Mouse (Mus musculus) erythroid progenitor cell, adult 5-6 weeks (primary cell): ENCODE results near the gene Gm19345. TPM values are rescaled to one million over a fixed set of nuclear protein-coding genes. Genes with fewer than 3 reads are reported as not detected.

Experiments used
- ATAC-seq: replicated peaks from 2 replicates; pipeline ENCODE4 v1.8.0; 2016; ENCODE audit warnings: moderate number of reproducible peaks, mild to moderate bottlenecking, moderate TSS enrichment, inconsistent platforms; ENCODE audit not compliant: poor library complexity, low FRiP score, severe bottlenecking
- total RNA-seq, 2 experiments: library from RNA; stranded (forward) in 1 of 2; stranded (reverse) in 1 of 2; fragments of 150-400 nt in 1 of 2; fragments of 186-747, 209-891 nt in 1 of 2; gene quantifications; 2 replicates each; pipeline versions ENCODE4 v1.2.3 to v1.2.4; 2015 to 2017; ENCODE audit warnings: low replicate concordance in 2 of 2

Gene Gm19345
- total RNA-seq, 2 experiments from 2014 or later: not detected

DNA sequence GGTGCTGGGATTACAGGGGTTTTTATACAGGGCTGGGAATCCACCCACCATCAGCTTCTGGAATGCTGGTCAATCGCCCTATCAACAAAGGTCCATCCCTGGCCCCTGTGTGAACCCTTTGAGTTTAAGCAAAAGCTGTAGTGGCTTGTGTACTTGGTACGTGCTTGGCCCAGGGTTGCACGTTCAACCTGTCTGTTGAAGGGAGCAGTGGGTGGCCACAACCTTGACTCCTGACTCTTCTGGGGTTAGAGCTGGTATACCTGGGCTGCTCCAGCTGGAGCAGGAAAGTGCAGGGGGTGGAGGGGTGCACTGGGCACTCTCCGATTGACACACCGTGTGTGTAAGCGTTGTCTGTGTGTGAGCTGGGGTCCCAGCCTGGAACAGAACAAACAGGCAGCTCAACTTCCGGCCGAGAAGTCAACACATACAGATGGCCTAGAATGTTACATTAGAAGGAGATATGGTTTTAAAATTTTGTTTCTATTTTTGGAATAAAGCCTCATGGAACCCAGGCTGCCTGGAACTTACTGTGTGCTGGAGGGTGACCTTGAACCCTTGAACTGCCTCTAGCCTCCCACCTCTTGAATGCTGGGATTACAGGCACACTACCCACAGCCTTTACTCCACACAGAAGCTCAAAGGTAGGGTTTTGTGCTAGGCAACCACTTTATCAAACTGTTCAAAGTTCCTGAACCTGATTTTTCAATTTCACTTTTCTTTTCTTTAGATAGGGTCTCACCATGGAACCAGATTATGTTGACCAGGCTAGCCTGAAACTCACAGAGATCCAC, 13.6 kb downstream of the Gm19345 start:
- ATAC-seq: no peak

GRCm38 (mm10) chr7:19866490-19866889, 14.7 kb downstream of the Gm19345 start:
- ATAC-seq: no peak

DNA sequence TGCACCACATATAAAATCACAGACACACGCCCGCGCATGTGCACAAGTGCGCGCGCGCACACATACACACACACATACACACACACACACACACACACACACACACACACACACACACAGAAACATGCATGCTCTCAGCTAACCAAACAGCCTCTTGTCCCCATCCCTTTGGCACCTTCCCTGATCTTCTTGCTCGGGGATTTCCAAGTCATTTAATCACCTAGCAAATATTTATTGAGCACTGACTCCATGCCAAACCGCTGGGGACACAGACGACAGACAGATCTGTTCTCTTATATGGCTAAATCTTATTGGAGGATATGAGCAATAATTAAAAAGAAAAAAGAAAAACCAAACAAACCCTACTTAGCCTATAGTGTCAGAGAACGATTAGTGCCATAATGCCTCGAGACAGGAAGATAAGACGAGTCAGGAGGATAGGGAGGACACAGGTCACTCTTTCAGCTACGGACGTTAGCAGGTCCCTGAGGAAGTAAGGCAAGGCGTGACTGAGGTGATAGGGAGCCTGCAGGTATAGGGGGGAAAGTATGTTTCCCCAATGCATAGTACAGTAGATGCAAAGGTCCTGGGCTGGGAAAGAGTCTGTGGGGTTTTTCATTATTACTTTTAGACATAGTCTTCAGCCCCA, 16.1 kb downstream of the Gm19345 start:
- no peak for ATAC-seq

GRCm38 (mm10) chr7:19871137-19871621, 19.4 kb downstream of the Gm19345 start:
- ATAC-seq: no peak

DNA sequence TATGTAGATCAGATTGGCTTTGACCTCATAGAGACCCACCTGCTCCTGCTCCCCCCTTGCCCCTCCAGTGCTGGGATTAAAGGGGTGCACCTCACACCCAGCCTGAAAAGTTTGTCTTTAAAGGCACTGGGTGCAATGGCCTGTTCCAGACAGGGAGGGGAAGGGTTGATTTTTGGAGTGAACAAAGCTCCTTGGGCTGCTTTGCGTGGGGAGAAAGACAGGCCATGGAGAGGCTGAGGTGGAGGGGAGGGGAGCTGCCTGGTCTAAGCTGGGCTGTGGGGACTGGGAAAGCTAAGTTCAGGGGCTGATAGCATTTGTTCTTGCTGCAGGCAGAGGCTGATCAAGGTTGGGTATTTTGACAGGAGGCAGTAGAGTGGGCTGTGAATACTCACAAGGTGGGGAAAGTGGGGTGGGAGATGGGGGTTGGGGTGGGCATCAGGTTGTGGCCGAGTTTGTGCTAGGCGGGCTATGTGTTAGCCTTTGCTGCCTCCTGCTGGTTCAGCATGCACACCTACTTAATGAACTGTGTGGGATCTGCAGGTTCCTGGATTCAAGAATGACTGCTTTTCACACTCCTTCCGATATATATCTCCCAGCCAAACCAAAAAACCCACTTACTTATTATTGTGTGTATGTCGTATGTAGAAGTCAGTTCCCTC, 20.3 kb downstream of the Gm19345 start:
- ATAC-seq: no peak

GRCm38 (mm10) chr7:19875948-19876682, 24.3 kb downstream of the Gm19345 start:
- no peak for ATAC-seq

DNA sequence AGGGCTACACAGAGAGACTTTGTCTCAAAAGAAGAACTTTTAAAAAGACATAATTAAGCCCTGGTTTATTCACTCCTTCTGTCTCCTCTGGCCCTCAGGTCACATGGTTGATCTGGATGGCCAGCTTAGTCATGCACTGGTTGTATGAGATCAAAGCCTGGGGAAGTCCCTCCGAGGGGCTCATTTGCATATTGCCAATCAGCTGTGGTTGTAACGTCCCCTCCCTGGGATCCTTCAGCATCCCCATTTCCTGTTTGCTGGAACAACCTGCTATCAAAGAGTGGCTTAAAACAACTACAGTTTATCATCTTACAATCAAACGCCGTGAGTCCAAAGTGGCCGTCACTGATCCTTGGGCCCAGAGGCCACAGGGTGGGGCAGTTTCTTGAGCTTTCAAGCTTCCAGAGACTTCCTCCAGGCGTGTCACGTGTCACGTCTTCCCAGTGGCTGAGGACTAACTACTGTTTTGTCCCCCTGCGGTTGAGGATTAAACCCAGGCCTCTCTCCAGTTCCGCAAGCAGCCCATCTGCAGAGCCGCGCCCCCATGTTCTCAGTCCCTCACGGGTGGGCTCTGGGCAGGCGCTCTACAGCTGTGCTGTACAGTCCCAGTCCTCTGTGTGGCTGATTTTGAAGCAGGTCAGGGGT, 25.1 kb downstream of the Gm19345 start:
- ATAC-seq: no peak

DNA sequence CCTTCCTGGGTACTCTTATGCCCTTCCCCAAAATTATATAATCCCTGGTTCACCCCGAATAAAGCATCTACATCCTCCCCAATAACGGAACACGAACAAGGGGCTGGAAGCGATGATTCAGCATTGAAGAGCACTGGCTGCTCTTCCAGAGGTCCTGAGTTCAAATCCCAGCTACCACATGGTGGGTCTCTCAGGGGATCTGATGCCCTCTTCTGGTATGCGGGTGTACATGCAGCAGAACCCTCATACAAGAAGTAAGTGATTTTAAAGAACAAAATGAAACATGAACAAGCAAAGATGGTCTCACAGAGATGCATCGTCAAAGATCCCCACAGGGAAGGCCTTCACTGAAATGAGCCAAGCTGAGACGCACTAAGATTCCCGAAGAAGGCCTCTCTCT, 29.0 kb downstream of the Gm19345 start:
- ATAC-seq: no peak

- no peak for ATAC-seq
These were observed 36.0 kb downstream of the Gm19345 start, which contains the start of gene Ceacam19 for GRCm38 (mm10) chr7:19887849-19888248. TSS of gene Ceacam19 (minus strand) at chr7:19887965.

- no peak for ATAC-seq
These were observed 38.1 kb downstream of the Gm19345 start for GRCm38 (mm10) chr7:19889881-19890280.

Other genes with a start within 250 kb of the Gm19345 start
- 12.3 and 14.3 TPM in 2 replicates for gene Clasrp, start 247.5 kb upstream of the Gm19345 start, total RNA-seq (2015; ENCODE audit: low replicate concordance)
- 19.9 and 45.4 TPM in 2 replicates for gene Clasrp, start 247.5 kb upstream of the Gm19345 start, total RNA-seq (2017; ENCODE audit: low replicate concordance)
- gene Relb, start 222.6 kb upstream of the Gm19345 start, total RNA-seq (2015; ENCODE audit: low replicate concordance): 1.7 and 3.2 TPM in 2 replicates
- gene Relb, start 222.6 kb upstream of the Gm19345 start, total RNA-seq (2017; ENCODE audit: low replicate concordance): 4.0 TPM in 1 of 2 replicates, not detected in the other
- gene Clptm1, start 187.0 kb upstream of the Gm19345 start, total RNA-seq (2015; ENCODE audit: low replicate concordance): 34.8 and 90.5 TPM in 2 replicates
- 34.0 and 34.3 TPM in 2 replicates for gene Clptm1, start 187.0 kb upstream of the Gm19345 start, total RNA-seq (2017; ENCODE audit: low replicate concordance)
- gene Apoc2, start 174.1 kb upstream of the Gm19345 start, total RNA-seq (2015; ENCODE audit: low replicate concordance): 8.0 and 22.7 TPM in 2 replicates
- not detected in 2 replicates for gene Apoc2, start 174.1 kb upstream of the Gm19345 start, total RNA-seq (2017; ENCODE audit: low replicate concordance)
- gene Gm44805, start 170.6 kb upstream of the Gm19345 start, total RNA-seq (2015; ENCODE audit: low replicate concordance): not detected in 2 replicates
- not detected in 2 replicates for gene Gm44805, start 170.6 kb upstream of the Gm19345 start, total RNA-seq (2017; ENCODE audit: low replicate concordance)
- gene Apoc4, start 170.5 kb upstream of the Gm19345 start, total RNA-seq (2015; ENCODE audit: low replicate concordance): not detected in 2 replicates
- gene Apoc4, start 170.5 kb upstream of the Gm19345 start, total RNA-seq (2017; ENCODE audit: low replicate concordance): not detected in 2 replicates
- 28.1 TPM in 1 of 2 replicates, not detected in the other for gene Apoc1, start 159.3 kb upstream of the Gm19345 start, total RNA-seq (2015; ENCODE audit: low replicate concordance)
- gene Apoc1, start 159.3 kb upstream of the Gm19345 start, total RNA-seq (2017; ENCODE audit: low replicate concordance): not detected in 2 replicates
- gene Apoe, start 152.8 kb upstream of the Gm19345 start, total RNA-seq (2015; ENCODE audit: low replicate concordance): 49.9 and 66.0 TPM in 2 replicates
- gene Apoe, start 152.8 kb upstream of the Gm19345 start, total RNA-seq (2017; ENCODE audit: low replicate concordance): 260 and 282 TPM in 2 replicates
- gene Tomm40, start 136.6 kb upstream of the Gm19345 start, total RNA-seq (2015; ENCODE audit: low replicate concordance): 14.7 and 16.9 TPM in 2 replicates
- 8.9 and 10.4 TPM in 2 replicates for gene Tomm40, start 136.6 kb upstream of the Gm19345 start, total RNA-seq (2017; ENCODE audit: low replicate concordance)
- gene Nectin2, start 101.5 kb upstream of the Gm19345 start, total RNA-seq (2015; ENCODE audit: low replicate concordance): not detected in 2 replicates
- gene Nectin2, start 101.5 kb upstream of the Gm19345 start, total RNA-seq (2017; ENCODE audit: low replicate concordance): 0.64 TPM in 1 of 2 replicates, not detected in the other
- not detected in 2 replicates for gene Bcam, start 81.0 kb upstream of the Gm19345 start, total RNA-seq (2015; ENCODE audit: low replicate concordance)
- gene Bcam, start 81.0 kb upstream of the Gm19345 start, total RNA-seq (2017; ENCODE audit: low replicate concordance): not detected in 2 replicates
- gene Cblc, start 55.2 kb upstream of the Gm19345 start, total RNA-seq (2015; ENCODE audit: low replicate concordance): not detected in 2 replicates
- gene Cblc, start 55.2 kb upstream of the Gm19345 start, total RNA-seq (2017; ENCODE audit: low replicate concordance): not detected in 2 replicates
- gene Bcl3, start 29.2 kb upstream of the Gm19345 start, total RNA-seq (2015; ENCODE audit: low replicate concordance): 15.5 and 21.3 TPM in 2 replicates
- gene Bcl3, start 29.2 kb upstream of the Gm19345 start, total RNA-seq (2017; ENCODE audit: low replicate concordance): 0.77 TPM in 1 of 2 replicates, not detected in the other
- not detected in 2 replicates for gene Ceacam16, start 9.3 kb downstream of the Gm19345 start, total RNA-seq (2015; ENCODE audit: low replicate concordance)
- gene Ceacam16, start 9.3 kb downstream of the Gm19345 start, total RNA-seq (2017; ENCODE audit: low replicate concordance): not detected in 2 replicates
- gene Ceacam19, start 36.0 kb downstream of the Gm19345 start, total RNA-seq (2015; ENCODE audit: low replicate concordance): not detected in 2 replicates
- gene Ceacam19, start 36.0 kb downstream of the Gm19345 start, total RNA-seq (2017; ENCODE audit: low replicate concordance): not detected in 2 replicates
- 0.72 TPM in 1 of 2 replicates, not detected in the other for gene Pvr, start 69.2 kb downstream of the Gm19345 start, total RNA-seq (2015; ENCODE audit: low replicate concordance)
- 0.13 and 2.0 TPM in 2 replicates for gene Pvr, start 69.2 kb downstream of the Gm19345 start, total RNA-seq (2017; ENCODE audit: low replicate concordance)
- gene Igsf23, start 98.8 kb downstream of the Gm19345 start, total RNA-seq (2015; ENCODE audit: low replicate concordance): not detected in 2 replicates
- 2.4 TPM in 1 of 2 replicates, not detected in the other for gene Igsf23, start 98.8 kb downstream of the Gm19345 start, total RNA-seq (2017; ENCODE audit: low replicate concordance)
- not detected in 2 replicates for gene Ceacam20, start 113.4 kb downstream of the Gm19345 start, total RNA-seq (2015; ENCODE audit: low replicate concordance)
- gene Ceacam20, start 113.4 kb downstream of the Gm19345 start, total RNA-seq (2017; ENCODE audit: low replicate concordance): not detected in 2 replicates
- gene Nlrp9b, start 139.5 kb downstream of the Gm19345 start, total RNA-seq (2015; ENCODE audit: low replicate concordance): not detected in 2 replicates
- gene Nlrp9b, start 139.5 kb downstream of the Gm19345 start, total RNA-seq (2017; ENCODE audit: low replicate concordance): not detected in 2 replicates
- not detected in 2 replicates for gene Vmn1r91, start 247.7 kb downstream of the Gm19345 start, total RNA-seq (2015; ENCODE audit: low replicate concordance)
- not detected in 2 replicates for gene Vmn1r91, start 247.7 kb downstream of the Gm19345 start, total RNA-seq (2017; ENCODE audit: low replicate concordance)